Mouse (Mus musculus) hindbrain, embryonic 14.5 days (tissue): ENCODE measurements around the gene Smox. TPM values are rescaled to one million over a fixed set of nuclear protein-coding genes. Genes with fewer than 3 reads are reported as not detected.

Experiments used
- ATAC-seq: fragments of 200-750 bp; cut with Nextera tagmentation; 2 replicates; pipeline ENCODE4 v1.8.0; 2017; ENCODE audit warnings: moderate number of reproducible peaks, mild to moderate bottlenecking, moderate TSS enrichment, moderate library complexity; ENCODE audit not compliant: low FRiP score
- DNase-seq: peaks from one replicate; pipeline ENCODE4 v3.0.0-alpha.2; 2015; ENCODE audit warnings: low spot score
- H3K27ac ChIP-seq: fragments of 300-500 bp; sonication (generic); 2 replicates; pipeline ENCODE4 v1.5.1; 2014; ENCODE audit warnings: mild to moderate bottlenecking, moderate library complexity
- H3K27me3 ChIP-seq: fragments of 300-500 bp; sonication (generic); 2 replicates; pipeline ENCODE4 v1.6.1; 2014; ENCODE audit warnings: mild to moderate bottlenecking, low read length, mixed read lengths; ENCODE audit not compliant: control insufficient read depth, insufficient read depth
- H3K36me3 ChIP-seq: fragments of 300-500 bp; sonication (generic); replicated peaks from 2 replicates; pipeline ENCODE4 v1.6.1; 2014; ENCODE audit not compliant: control insufficient read depth, insufficient read depth
- H3K4me1 ChIP-seq: fragments of 300-500 bp; sonication (generic); replicated peaks from 2 replicates; pipeline ENCODE4 v1.6.1; 2014; ENCODE audit warnings: antibody characterized with exemption, low read length, mixed read lengths; ENCODE audit not compliant: control insufficient read depth, insufficient read depth
- H3K4me2 ChIP-seq: fragments of 300-500 bp; sonication (generic); replicated peaks from 2 replicates; pipeline ENCODE4 v1.6.1; 2014; ENCODE audit warnings: mild to moderate bottlenecking, moderate library complexity
- H3K4me3 ChIP-seq: fragments of 300-500 bp; sonication (generic); replicated peaks from 2 replicates; pipeline ENCODE4 v1.5.1; 2014; ENCODE audit warnings: mild to moderate bottlenecking, low read length
- H3K9ac ChIP-seq: fragments of 300-500 bp; sonication (generic); 2 replicates; pipeline ENCODE4 v1.6.1; 2014
- H3K9me3 ChIP-seq: fragments of 300-500 bp; sonication (generic); 2 replicates; pipeline ENCODE4 v1.6.1; 2016; ENCODE audit warnings: low read length; ENCODE audit not compliant: control insufficient read depth
- WGBS: fragments of 180-500 bp; shearing (Covaris S2); extraction: QIAGEN DNeasy Blood & Tissue Kit; methylation state at CpG from one replicate; pipeline ENCODE4 v1.1.7; 2014; 5-methylcytosine and 5-hydroxymethylcytosine counted together
- polyA plus RNA-seq: library from polyadenylated mRNA; unstranded; fragments of >200 nt; fragmentation: Nextera tagmentation; extraction: Ambion mirVana; gene quantifications from 2 replicates; pipeline ENCODE4 v1.2.1, GENCODE M21; 2014

Smox gene
- polyA plus RNA-seq, 1 experiment from 2014 or later: 29.2 TPM

- peak overlapping the region; percentile 97 for H3K9ac ChIP-seq
- peak; percentile 94 for ATAC-seq
- H3K9me3 ChIP-seq: no peaks in the 10 kb centered on the region
- DNase-seq: peak; percentile 75
- no peaks in the 10 kb centered on the region for H3K36me3 ChIP-seq
- peak overlapping the region; percentile 82 for H3K27ac ChIP-seq
- H3K4me3 ChIP-seq: peak overlapping the region; percentile 97
- WGBS: under 1% methylated on average over 91 of the region's 102 CpGs
- no peaks in the 10 kb centered on the region for H3K27me3 ChIP-seq
- peak overlapping the region; percentile 92 for H3K4me2 ChIP-seq
- peaks cover 22% of the 10 kb centered on the region for H3K4me1 ChIP-seq
Measured at GRCm38 (mm10) chr2:131491707-131492595, 655 bp downstream of the Smox start.

- Histone ChIP-seq H3K36me3 (no peaks in the 10 kb centered on the region), H3K4me1 (peaks cover 22% of the 10 kb centered on the region), H3K4me2 (peak overlapping the region; percentile 92), H3K4me3 (peak overlapping the region; percentile 97), H3K27me3 (no peaks in the 10 kb centered on the region), H3K27ac (no peak overlapping the region), H3K9me3 (no peaks in the 10 kb centered on the region), H3K9ac (peak overlapping the region; percentile 97)
- WGBS: 8% methylated on average over 10 of the region's 10 CpGs
- ATAC-seq (no peak), DNase-seq (no peak)
Measured at GRCm38 (mm10) chr2:131492596-131493139, 1.4 kb downstream of the Smox start.

DNA sequence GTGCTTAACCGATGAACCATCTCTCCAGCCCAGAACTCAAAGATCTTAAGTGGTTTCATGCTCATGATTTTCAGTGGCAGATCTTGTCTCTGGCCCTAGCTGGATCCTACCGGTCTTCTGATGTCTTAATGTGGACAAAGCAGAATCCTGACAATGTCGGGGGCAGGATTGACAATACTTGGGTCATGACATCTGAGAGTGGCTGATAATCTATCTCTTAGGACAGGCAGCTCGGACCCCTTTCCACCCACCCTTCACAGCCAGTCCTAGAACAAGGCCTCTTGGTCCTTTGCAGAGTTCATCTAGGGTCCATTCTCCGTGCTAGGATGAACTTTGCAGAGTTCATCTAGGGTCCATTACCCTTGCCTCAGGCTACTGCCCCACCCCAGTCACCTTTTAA is 2.1 kb downstream of the Smox start:
- no peak overlapping the region for H3K27ac ChIP-seq
- WGBS: 47% methylated on average over 5 of the region's 5 CpGs
- peaks cover 22% of the 10 kb centered on the region for H3K4me1 ChIP-seq
- ATAC-seq (no peak), DNase-seq (no peak)
- H3K9ac ChIP-seq: peak overlapping the region; percentile 97
- peak overlapping the region; percentile 97 for H3K4me3 ChIP-seq
- peak overlapping the region; percentile 92 for H3K4me2 ChIP-seq
- H3K9me3 ChIP-seq: no peaks in the 10 kb centered on the region
- H3K27me3 ChIP-seq: no peaks in the 10 kb centered on the region
- no peaks in the 10 kb centered on the region for H3K36me3 ChIP-seq

GRCm38 (mm10) chr2:131495256-131495655 is 4.0 kb downstream of the Smox start:
- 82% methylated on average over 3 of the region's 3 CpGs for WGBS

DNA sequence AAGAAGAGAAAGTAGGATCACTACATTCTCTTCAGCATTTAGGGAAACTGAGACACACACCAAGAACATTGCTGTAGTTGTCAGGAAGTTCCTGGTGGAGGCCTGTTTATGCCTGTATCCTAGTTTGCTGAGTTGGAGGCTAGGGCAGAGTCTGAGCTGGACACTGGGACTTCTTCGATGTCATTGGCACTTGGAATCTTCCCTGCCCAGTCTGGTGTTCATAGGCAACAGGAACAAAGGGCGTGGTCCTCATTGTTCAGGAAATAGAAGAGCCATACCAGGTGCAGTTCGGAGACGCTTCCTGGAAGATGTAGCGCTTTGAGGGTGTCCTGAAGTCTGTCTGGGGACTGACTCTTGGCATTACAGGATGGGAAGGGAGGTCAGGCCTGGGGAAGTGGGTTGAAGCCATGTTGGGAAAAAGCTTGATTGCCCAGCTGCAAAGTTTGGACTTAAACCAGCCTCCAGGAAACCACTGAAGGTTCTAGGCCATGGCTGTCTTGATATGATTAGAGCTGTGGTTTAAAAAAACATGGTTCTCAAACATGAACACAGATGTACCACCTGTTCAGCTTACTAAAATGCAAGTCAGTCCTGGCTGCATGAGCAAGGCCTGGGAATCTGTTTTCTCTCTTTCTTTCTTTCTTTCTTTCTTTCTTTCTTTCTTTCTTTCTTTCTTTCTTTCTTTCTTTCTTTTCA is 5.0 kb downstream of the Smox start:
- DNase-seq (no peak), ATAC-seq (no peak)
- no peaks in the 10 kb centered on the region for H3K27me3 ChIP-seq
- H3K4me1 ChIP-seq: peaks cover 28% of the 10 kb centered on the region
- no peak overlapping the region for H3K4me3 ChIP-seq
- H3K27ac ChIP-seq: no peak overlapping the region
- H3K9ac ChIP-seq: no peak overlapping the region
- no peaks in the 10 kb centered on the region for H3K36me3 ChIP-seq
- 93% methylated on average over 5 of the region's 5 CpGs for WGBS
- H3K9me3 ChIP-seq: no peaks in the 10 kb centered on the region
- H3K4me2 ChIP-seq: no peak overlapping the region

More at GRCm38 (mm10) chr2:131495256-131495655, 4.0 kb downstream of the Smox start:
- Histone ChIP-seq H3K4me3 (no peak overlapping the region), H3K27me3 (no peaks in the 10 kb centered on the region), H3K9ac (no peak overlapping the region), H3K9me3 (no peaks in the 10 kb centered on the region), H3K4me2 (no peak overlapping the region), H3K4me1 (peaks cover 22% of the 10 kb centered on the region), H3K36me3 (no peaks in the 10 kb centered on the region), H3K27ac (no peak overlapping the region)
- no peak for DNase-seq
- no peak for ATAC-seq

GRCm38 (mm10) chr2:131497224-131497856 is 6.0 kb downstream of the Smox start:
- peaks cover 30% of the 10 kb centered on the region for H3K4me1 ChIP-seq
- no peaks in the 10 kb centered on the region for H3K36me3 ChIP-seq
- H3K9ac ChIP-seq: no peak overlapping the region
- H3K9me3 ChIP-seq: no peaks in the 10 kb centered on the region
- no peak for ATAC-seq
- no peak for DNase-seq
- 93% methylated on average over 4 of the region's 4 CpGs for WGBS
- no peak overlapping the region for H3K27ac ChIP-seq
- no peak overlapping the region for H3K4me3 ChIP-seq
- H3K27me3 ChIP-seq: no peaks in the 10 kb centered on the region
- H3K4me2 ChIP-seq: no peak overlapping the region

- ATAC-seq (no peak), DNase-seq (no peak)
- Histone ChIP-seq H3K9me3 (no peaks in the 10 kb centered on the region), H3K4me2 (no peak overlapping the region), H3K4me3 (no peak overlapping the region), H3K27me3 (no peaks in the 10 kb centered on the region), H3K4me1 (peaks cover 22% of the 10 kb centered on the region), H3K27ac (no peak overlapping the region), H3K9ac (no peak overlapping the region), H3K36me3 (no peaks in the 10 kb centered on the region)
- 68% methylated on average over 7 of the region's 7 CpGs for WGBS
Measured at GRCm38 (mm10) chr2:131498219-131498618, 6.9 kb downstream of the Smox start.

DNA sequence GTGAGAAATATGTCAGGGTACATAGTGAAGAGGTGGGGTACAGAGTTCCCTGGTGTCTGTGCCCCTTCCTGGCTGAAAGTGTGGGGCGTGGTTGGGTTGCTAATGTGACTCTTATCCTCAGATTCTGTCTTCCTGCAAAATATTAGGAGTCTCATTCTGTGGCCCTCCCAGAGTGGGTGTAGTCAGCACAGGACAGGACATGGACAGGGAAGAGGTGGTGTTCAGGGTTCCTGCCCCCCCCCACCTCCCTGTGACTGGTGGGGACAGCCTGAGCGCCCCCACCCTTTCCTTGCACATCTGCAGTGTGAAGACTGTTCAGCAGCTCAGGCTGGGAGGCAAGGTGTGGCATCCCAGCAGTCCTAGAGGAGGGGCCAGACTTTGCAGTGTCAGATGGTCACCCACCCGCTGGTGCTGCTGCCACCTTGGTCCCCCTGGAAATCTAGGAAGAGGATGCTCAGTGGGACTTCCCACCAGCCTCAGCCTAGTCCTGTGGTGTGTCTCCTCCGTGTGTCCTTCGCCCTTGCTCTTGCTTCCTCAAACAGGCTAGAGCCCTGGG is 8.1 kb downstream of the Smox start:
- Histone ChIP-seq H3K36me3 (no peaks in the 10 kb centered on the region), H3K27me3 (no peaks in the 10 kb centered on the region), H3K27ac (no peak overlapping the region), H3K4me2 (no peak overlapping the region), H3K9ac (no peak overlapping the region), H3K4me3 (no peak overlapping the region), H3K9me3 (no peaks in the 10 kb centered on the region), H3K4me1 (peaks cover 10% of the 10 kb centered on the region)
- DNase-seq: no peak
- 84% methylated on average over 5 of the region's 5 CpGs for WGBS
- ATAC-seq: no peak
